Mouse (Mus musculus) 3134 (cell line): ENCODE measurements around the gene Slco4a1.
A peak's percentile ranks its signal among the peaks of the same experiment; 100 is the strongest.

Experiments
- DNase-seq: peaks from one replicate; pipeline ENCODE4 v3.0.0-alpha.2; 2011; ENCODE audit warnings: low spot score; ENCODE audit not compliant: insufficient read length; ENCODE audit errors: extremely low read depth

The Slco4a1 gene

DNA sequence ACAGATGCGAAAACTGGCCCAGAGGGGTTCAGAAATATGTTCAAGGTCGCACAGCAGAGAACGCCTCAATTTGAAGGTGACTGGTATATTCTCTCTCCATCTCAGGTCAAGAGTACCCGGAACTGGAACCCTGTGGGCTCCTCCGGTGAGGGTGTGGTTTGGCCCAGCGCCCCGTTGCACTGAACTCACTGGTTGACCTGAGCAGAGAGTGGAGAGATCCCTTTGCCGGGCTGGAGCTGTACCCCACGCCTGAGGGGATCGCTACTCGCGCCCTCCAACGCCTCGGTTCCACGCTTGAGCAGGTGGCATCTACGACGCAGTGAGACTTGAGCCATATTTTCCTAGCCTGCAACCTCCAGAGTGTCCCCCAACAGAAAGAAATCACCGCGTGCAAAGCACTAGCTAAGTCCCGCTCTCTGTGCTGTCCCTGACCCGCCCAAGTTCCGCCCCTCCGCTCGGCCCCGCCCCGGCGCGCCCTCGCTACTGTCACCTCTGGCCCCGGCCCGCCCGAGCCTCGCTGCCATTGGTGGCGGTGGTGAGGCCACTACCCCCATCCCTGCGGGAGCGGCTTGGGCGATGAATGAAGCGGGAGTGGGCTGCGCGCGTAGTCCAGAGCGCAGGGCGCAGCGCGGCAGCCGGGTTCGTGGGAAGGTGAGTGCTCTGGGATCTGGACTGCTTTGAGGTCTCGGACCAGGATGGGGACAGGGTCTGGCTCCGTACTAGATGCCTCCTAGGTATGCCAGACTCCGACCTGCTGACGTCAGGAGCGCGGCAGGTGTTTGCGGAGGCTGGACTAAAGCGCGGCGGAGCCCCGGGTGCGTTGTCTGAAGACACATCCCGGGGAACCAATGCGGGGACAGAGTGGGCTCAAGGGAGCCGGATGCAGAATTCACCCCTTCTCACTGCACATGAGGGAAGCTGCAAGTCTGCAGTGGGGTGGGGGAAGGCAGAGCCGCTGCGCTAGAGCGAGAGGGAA is at the start of gene Slco4a1:
Slco4a1 (plus strand) TSS at position 523 of the 976 bp plus-strand sequence.
- no peak for DNase-seq

DNA sequence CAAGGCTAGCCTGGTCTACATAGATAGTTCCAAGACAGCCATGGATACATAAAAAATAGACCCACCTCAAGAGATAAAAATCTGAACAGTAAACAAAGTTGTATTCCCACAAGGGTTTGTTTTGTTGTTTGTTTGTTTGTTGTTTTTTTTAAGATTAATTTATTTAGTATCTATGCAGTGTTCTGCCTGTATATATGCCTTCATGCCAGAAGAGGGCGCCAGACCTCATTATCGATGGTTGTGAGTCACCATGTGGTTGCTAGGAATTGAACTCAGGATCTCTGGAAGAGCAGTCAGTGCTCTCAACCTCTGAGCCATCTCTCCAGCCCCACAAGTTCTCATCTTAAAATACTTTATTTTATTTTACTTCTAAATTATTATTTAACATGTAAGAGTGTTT is 47.6 kb upstream of the Slco4a1 start:
- no peak for DNase-seq

DNA sequence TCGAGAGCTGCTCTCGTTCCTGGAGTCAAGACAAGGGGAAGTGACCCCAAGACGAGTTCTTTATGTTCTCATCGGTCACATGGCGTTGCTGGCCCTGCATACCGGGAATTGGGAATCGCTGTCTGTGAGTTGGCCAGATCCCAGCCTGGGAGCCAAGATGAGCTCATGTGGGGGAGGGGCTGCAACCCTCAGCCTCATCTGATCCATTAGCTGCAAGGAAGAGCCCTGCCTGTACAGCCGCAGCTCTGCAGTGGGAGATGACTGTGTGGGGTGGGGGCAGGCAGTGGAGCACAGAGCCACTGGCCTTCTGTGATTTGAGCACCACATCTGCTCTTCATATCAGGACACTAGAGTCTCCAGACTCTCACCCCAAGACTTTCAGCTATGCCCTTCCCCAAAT is 45.6 kb upstream of the Slco4a1 start:
- no peak for DNase-seq

DNA sequence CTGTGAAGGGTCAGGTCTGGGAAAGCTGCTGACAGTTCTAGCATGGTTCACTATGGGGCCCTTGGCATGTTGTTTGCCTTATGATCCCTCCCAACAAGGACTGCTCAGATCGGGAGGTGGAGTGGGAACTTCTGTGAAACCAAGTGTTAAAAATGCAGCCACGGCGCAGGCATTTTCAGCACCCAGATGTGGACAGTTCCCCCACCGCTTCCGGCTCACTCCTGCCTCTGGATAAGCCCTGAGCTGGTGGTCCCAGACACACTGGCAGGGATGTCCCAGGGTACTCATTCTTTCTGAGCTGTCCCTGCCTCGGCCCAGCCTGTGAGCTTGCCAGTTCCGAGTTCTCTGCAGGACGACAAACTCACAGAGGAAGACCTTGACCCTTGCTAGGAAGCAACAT is 45.0 kb upstream of the Slco4a1 start:
- DNase-seq: no peak

DNA sequence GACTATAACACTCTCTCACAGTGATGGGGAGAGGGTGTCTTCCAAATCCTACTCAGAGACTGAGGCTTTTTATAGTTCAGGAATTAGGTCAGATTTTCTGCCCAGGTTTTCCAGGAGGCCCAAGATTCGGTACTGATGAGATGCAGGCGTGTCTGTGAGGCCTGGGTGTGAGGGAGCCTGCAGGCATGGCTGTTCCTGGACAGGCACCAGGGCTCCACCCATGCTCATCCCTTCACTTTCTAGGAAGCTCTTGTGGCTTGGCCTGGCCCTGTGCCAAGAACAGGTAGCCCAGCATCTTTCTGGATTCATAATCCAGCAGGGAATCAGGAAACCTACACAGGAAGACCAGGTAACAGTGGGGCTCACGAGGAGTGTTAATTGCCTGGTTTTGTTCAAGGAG is 40.4 kb upstream of the Slco4a1 start:
- DNase-seq: no peak

DNA sequence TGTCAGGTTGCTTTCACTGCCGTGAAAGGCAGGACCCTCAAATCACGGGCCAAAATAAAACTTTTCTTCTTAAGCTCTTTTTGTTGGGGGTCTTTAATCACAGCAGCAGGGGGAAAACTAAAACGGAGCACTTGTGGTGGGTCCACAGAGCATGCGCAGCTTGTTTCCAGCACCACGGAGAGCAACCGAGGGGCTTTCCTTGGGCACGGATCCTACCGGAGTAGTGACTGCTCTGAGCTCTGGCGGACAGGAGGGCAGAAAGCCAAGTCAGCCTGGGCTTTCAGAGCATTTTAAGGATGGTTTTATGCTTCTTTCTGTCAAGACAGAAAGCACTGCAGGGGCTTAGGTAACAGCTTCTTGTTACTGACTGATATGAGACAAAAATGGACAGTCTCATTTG is 38.3 kb upstream of the Slco4a1 start:
- no peak for DNase-seq

DNA sequence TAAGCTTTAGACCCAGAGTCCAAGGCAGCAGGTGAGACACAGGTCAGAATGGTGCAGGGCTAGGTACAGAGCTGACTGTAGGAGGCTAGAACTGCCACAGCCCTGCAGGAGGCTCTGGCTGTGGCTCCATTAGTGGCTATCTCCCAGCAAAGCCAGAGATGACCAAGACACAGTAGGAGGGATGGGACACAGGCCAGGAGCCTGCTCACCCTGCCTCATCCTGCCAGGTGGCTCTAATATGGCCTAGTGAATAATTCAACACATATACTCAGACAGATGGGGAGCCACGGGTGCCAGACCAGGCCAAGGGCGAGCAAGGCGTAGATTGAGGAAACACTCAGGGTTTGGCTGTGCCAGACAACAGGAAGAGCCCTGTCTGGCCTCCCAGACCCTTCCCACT is 35.4 kb upstream of the Slco4a1 start:
- no peak for DNase-seq

DNA sequence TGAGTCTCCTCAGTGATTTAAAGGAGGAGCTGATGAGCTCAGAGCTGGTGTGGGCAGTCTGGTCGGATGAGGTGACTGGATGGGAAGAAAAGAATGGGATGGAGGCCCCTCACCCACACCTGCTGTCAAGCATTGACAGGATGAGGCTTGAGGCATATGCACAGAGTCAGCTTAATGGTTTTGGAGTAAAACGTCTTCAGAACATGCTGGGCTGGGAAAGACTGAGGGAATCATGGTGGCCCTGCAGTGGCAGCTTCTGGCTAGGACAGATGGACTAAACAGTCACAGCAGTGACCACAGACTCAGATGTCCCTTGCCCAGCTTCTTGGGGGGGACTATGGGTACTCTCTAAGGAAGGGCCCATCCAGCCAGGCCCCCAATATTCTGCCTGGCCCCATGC is 30.9 kb upstream of the Slco4a1 start:
- DNase-seq: no peak

DNA sequence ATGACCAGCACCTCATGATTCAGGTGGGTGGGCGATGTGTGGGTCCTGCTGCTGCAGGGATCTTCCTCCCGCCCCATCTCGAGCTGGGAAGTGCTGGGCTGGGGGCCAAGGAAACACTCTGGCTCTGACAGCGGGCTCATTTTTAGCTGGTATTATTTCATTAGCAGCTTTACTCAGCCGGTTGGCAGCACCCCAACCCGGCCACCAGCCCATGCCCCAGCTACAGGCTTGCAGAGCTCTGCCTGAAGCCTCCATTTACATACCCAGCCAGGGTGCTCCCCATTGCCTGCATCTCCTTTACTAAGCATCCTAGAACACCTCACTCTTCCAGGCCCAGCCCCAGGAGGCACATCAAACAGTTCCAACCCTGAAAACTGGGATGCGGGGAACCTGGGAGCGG is 29.0 kb upstream of the Slco4a1 start:
- no peak for DNase-seq

DNA sequence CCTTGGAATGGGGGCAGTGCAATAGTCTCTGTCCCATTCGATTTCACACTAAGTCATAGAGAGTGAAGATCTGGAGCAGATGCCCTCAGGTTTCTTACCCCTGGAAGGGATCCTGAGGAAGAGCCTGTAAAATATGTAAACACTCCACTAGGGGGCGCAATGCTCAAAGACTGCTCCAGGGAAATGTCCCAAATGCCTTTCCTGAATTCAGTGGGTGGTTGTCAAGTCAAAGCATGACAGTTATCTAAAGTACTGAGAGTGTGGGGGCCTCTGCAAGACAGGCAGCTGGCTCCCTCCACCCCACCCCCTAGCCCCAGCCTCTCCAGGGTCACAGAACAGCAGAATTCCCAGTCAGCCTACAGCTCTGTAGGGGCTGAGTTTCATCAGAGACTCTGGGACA is 27.7 kb upstream of the Slco4a1 start:
- DNase-seq: no peak

DNA sequence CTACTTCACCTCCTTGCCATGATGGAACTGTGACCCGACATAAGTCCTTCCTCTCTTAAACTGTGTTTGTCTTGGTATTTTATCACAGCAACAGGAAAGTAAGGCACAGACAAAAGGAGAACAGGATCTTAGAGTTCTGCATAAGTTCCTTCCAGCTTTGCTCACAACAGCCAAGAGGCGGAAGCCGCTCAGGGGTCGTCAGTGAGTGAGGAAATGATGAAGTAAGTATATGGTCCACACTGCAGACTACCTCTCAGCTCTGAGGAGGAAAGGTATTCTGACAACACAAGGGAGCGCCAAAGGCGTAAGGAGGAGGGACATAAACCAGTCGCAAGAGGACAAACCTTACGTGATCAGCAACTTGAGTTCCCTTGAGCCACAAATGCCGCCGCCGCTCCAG is 25.4 kb upstream of the Slco4a1 start:
- no peak for DNase-seq

DNA sequence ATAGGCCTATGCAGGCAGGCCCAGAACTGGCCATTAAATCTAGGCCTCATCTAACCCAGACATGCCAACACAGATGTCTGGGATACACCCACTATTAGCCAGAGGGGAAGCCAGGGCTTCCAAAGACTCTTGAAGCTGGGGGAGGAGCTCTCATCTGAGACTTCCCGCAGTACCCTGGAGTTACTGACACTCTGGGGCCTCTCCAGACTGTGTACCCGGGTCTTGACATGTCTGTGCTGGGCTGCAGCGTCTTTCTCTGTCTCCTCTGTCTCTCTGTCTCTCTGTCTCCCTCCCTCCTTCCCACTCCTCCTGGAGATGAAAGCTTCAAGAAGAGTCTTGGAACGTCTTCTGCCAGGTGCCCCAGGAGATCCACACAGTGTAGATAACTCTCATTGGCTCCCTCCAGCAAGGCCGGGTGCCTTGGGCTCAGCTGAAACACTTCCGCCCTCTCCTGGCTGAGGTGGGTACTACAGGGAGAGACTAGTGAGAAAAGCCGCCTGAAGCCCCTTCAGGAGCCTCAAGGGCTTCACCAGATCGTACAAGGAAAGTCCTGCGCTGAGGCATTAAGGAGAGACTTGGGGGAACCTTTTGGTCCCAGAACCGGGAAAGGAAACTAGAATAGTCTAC is 23.9 kb upstream of the Slco4a1 start:
- DNase-seq: peak; percentile 21

DNA sequence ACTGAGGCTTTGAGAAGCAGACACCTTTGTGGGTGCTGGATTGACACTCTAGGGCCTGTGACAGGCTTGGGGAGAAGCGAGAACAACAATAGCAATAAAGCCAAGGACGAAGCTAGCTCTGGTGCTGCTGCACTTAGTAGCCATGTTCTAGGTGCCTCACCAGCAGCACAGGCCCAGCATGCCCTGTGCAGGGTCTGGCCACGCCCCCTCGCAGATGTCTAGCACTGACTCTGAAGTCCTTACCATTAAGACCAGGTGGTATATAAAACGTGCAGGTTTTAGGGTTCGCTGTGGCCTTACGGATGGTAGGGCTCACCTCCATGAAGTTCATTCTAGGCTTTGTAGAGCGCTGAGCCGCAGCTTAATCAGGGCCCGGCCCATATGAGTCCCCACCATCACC is 23.3 kb upstream of the Slco4a1 start:
- DNase-seq: no peak

DNA sequence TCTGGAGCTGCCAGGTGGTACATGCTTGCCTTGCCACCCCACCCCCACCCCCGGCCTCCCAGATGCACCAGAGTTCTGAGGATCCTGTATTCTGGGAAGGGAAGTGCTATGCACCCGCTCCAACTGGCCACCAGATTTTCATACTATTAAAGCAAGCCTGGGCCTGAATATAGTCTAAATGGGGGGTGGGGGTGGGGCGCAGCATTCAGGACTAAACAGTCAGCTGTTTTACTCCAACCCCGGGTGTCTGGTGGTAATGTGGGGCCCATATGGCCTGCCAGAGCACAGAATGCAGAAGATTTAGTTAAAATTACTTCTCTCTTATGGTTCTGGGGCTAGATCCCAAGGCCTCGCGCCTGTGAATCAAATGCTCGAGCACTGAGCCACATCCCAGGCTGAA is 22.7 kb upstream of the Slco4a1 start:
- DNase-seq: no peak

DNA sequence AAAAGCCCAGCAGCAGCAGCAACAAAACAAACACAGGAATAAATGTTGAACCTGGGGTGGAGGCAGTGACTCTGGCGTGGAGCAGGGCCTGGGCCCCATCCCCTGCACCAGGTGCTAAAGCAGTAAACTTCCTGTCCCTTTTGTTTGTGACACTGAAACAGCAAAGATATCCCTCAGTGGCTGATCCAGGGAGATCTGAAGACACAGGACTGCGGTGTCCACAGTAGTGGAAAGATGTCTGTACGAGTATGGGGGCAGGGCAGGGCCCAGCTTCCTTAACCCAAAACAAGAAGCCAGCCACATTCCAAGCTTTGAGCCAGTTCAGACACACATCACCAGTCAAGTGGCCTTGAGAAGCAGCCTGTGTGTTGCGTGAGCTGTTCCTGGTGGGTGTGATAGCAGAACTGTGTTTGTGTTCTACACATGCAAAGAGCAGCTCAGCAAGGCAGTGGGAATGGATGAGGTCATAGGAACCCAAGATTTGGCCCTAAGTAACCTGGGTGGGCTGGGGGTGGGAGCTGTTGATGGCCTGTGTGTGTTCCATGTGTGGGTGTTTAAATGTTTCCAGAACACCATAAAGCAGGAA is 20.6 kb upstream of the Slco4a1 start:
- DNase-seq: no peak

DNA sequence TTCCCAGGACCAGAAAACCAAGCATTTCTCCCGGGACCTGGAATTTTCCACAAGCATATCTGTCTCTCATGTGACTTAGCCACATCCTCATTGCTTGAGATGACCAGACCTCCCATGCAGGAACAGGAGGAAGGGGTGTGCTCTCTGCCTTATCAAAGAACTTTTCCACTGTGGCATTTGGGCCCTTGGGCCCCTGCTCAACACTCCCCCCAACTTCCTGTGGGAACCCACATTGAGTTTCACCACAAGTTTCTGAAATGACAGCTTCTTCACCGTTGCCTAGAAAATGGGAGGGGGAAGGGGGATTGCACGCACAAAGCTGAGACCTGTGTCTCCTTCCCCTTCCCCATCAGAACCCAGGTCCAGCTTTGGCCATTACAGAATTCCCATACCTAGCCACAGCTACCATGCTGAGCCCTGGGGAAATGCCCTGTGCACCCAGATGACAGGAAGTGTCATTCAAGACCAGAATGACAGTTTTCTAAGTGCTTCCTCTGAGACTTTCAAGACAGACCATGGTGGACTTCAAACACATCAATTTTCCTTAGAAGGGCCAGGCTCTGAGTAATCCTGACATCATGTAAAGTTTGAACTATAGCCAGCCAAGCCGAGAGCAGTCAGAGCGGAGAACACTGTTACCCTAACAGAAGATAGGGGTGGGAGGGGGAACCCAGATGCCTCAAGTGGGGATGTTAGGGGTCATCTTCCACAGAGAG is 18.7 kb upstream of the Slco4a1 start:
- no peak for DNase-seq

DNA sequence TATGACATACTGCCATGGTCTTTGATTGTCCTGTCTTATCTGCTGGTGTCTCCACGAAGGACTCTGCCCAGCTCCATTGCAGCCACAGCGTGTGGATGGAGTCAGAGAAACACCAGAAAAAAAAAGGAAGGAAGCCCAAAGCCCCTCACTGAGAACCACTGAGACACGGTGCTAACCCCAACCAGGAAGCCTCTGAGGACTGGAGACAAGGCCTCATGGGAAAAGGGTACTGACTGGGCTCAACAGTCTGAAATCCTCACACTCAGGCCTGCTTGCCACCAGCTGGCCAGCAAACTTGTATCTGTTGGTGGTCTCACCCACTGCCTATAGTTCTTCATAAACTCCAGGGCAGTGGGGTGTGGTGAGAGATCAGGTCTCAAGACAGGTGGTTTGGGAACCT is 16.3 kb upstream of the Slco4a1 start:
- DNase-seq: no peak

DNA sequence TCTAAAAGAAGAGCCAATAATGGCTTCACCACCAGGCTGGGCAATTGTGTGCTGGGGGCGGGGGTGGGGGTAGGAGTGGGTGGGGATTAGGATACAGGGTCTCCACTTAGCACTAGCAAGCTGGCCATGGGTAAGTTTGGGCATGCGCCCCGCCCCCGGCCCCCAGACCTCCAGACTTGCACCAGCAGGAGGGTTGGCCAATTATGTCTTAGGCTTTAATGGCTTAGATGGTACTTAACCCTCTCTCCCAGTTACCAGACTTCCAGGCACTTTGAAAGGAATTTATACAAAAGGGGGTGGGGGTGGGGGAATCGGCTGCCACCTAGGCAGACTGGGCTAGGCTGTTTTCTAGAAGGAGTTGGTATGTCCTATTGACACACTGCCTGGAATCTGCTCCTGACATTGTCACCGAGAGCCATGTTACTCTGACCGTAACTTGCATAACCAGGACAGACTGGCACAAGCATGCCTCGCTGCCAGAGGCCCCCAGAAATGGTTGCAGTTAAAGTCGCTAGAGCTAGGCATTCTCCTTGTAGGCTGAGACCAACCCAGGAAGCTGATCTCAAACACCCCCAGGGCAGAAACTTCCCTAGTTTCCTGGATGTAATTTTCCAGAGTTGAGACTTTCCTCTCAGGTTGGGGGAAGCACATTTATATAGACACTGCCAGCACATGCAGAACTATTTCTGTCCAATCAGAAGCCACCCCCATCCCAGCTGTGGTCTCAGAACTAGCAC is 15.3 kb upstream of the Slco4a1 start:
- DNase-seq: no peak

DNA sequence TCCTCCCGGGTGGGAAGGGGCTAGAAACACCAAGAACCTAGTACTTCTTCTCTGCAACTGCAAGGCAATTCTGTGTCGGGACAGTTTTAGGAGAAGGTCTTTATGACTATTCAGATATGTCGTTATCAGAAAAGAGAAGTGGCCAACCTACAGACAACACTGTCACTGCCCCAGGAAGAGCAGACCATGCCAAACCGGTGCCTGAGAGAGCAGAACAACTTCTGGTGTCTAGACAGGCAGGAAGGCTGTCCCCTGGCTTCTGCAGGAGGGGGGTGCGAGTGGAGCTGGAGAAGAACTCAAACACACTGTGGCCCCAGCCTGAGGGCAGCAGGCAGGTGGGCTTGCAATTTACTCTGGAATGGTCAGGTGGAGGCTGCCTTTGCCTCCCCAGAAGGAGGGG is 14.0 kb upstream of the Slco4a1 start:
- DNase-seq: no peak

DNA sequence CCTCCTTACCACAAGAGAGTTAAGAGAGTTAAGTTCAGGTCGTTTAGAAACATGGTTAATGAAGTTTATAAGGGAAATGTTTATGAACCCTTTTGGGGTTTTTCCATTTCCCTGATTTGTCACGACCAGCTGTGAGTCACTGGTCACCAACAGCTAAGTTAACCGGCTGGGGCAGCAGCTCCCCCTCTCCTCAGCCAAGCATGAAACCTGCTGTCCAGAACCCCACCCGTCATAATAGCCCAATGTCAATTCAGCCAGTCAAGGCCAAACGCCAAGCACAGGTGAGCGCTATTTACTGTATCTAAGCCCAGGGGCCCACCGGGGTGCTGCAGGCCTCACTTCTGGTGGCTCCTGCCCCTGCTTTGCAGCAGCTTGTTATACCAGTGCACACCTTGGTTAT is 12.2 kb upstream of the Slco4a1 start:
- no peak for DNase-seq
